Comparison of ENCODE assay signal across 34 mouse cellular contexts in the genomic region with DNA sequence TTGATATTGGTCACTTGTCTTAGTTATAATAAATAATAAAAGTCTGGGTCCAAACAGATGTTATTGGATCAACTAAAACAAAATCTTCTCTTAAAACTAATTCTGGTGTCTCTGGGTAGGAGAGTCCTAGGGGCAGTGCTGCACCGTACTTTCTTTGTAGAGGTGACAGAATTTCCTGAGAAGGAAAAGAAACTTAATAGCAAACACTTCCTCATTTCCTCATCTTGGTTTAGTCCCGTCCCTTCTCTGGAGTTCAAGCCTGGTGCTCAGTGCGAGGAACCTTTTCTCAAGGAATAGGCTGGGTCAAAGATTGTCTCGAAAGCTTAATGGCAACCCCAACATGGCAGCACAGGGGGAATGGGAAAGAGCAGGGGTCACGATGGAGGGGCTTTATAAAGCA.
"Had no signal": no experiment of that assay in that cellular context is flagged by ENCODE, and none has a peak within 500 bp of the region (broad histone marks: within the 10 kb centered on the region; RNA-seq: fewer than 3 reads in every experiment).

No protein-coding gene starts in this region.

- H3K9ac ChIP-seq: heart, embryonic 12.5 days; heart, embryonic 13.5 days; heart, embryonic 15.5 days; hindbrain, embryonic 12.5 days; hindbrain, embryonic 13.5 days; hindbrain, embryonic 14.5 days; hindbrain, embryonic 15.5 days; intestine, embryonic 15.5 days; kidney, embryonic 15.5 days had no signal

- H3K9me3 ChIP-seq: heart, embryonic 10.5 days; heart, embryonic 12.5 days; heart, embryonic 13.5 days; heart, embryonic 15.5 days; hindbrain, embryonic 10.5 days; hindbrain, embryonic 12.5 days; hindbrain, embryonic 13.5 days; hindbrain, embryonic 15.5 days; intestine, embryonic 15.5 days; kidney, embryonic 15.5 days had no signal

- H3K4me2 ChIP-seq: heart, embryonic 11.5 days; heart, embryonic 12.5 days; heart, embryonic 13.5 days; heart, embryonic 15.5 days; hindbrain, embryonic 12.5 days; hindbrain, embryonic 13.5 days; hindbrain, embryonic 14.5 days; hindbrain, embryonic 15.5 days; intestine, embryonic 15.5 days; kidney, embryonic 15.5 days had no signal

- ATAC-seq: hindbrain, embryonic 16.5 days; hindbrain, postnatal 0 days; inflammation-experienced regulatory T-cells, adult 6 months; intestine, embryonic 15.5 days; intestine, embryonic 16.5 days; intestine, postnatal 0 days had no signal

- H3K27me3 ChIP-seq: intestine, embryonic 15.5 days; kidney, embryonic 15.5 days had no signal

- DNase-seq: heart, postnatal 10 days; heart, postnatal 14 days; heart, postnatal 36 days; heart, postnatal 4 days; kidney, adult 11 months; kidney, adult 18-20 months; kidney, adult 2 months; kidney, adult 8-10 months; kidney, adult 9 months; kidney, postnatal 10 days; kidney, postnatal 14 days; kidney, postnatal 25 days; kidney, postnatal 36 days; kidney, postnatal 4 days; layer of hippocampus, adult 9-11 months had no signal

- H3K4me3 ChIP-seq: heart, embryonic 10.5 days; heart, embryonic 12.5 days; heart, embryonic 13.5 days; heart, embryonic 15.5 days; hindbrain, embryonic 10.5 days; hindbrain, embryonic 12.5 days; hindbrain, embryonic 13.5 days; hindbrain, embryonic 15.5 days; intestine, embryonic 15.5 days; kidney, embryonic 15.5 days; layer of hippocampus, adult 2 months had no signal

- H3K27ac ChIP-seq: heart, embryonic 10.5 days; heart, embryonic 13.5 days; heart, embryonic 15.5 days; hindbrain, embryonic 10.5 days; hindbrain, embryonic 12.5 days; hindbrain, embryonic 13.5 days; hindbrain, embryonic 14.5 days; hindbrain, embryonic 15.5 days; hindbrain, postnatal 0 days; intestine, embryonic 15.5 days; kidney, embryonic 15.5 days; kidney, postnatal 0 days; layer of hippocampus, adult 2 months had no signal

- H3K36me3 ChIP-seq: heart, embryonic 10.5 days; heart, embryonic 12.5 days; heart, embryonic 13.5 days; heart, embryonic 15.5 days; hindbrain, embryonic 10.5 days; hindbrain, embryonic 12.5 days; hindbrain, embryonic 13.5 days; hindbrain, embryonic 15.5 days; intestine, embryonic 15.5 days; kidney, embryonic 15.5 days had no signal
